Mouse (Mus musculus) forebrain, embryonic 15.5 days (tissue): ENCODE measurements around the gene Mrpl45. TPM values are rescaled to one million over a fixed set of nuclear protein-coding genes. Genes with fewer than 3 reads are reported as not detected.

ENCODE experiments used
- polyA plus RNA-seq: library from polyadenylated mRNA; unstranded; fragments of >200 nt; fragmentation: Nextera tagmentation; extraction: Ambion mirVana; gene quantifications from 2 replicates; pipeline ENCODE4 v1.2.1, GENCODE M21; 2015

Gene Mrpl45
- polyA plus RNA-seq, 1 experiment from 2014 or later = 40.6 TPM

Other genes with a start within 250 kb of the Mrpl45 start
- 0.22 and 0.42 TPM in 2 replicates for gene Tbx21, start 200.4 kb upstream of the Mrpl45 start, polyA plus RNA-seq
- 6.2 and 7.6 TPM in 2 replicates for gene Tbkbp1, start 164.2 kb upstream of the Mrpl45 start, polyA plus RNA-seq
- gene Kpnb1, start 127.8 kb upstream of the Mrpl45 start, polyA plus RNA-seq = 40.6 and 41.8 TPM in 2 replicates
- gene Npepps, start 35.1 kb upstream of the Mrpl45 start, polyA plus RNA-seq = 136 and 151 TPM in 2 replicates
- 0.18 and 0.33 TPM in 2 replicates for gene Gpr179, start 36.4 kb downstream of the Mrpl45 start, polyA plus RNA-seq
- 10.1 and 10.6 TPM in 2 replicates for gene Socs7, start 46.8 kb downstream of the Mrpl45 start, polyA plus RNA-seq
- 7.1 and 8.4 TPM in 2 replicates for gene Arhgap23, start 99.8 kb downstream of the Mrpl45 start, polyA plus RNA-seq
- gene 4933428G20Rik, start 184.6 kb downstream of the Mrpl45 start, polyA plus RNA-seq = 1.0 and 1.1 TPM in 2 replicates